Mouse (Mus musculus) layer of hippocampus, adult 18-20 months (tissue): ENCODE measurements around the gene Plagl1. TPM values are rescaled to one million over a fixed set of nuclear protein-coding genes. Genes with fewer than 3 reads are reported as not detected.
A peak's percentile ranks its signal among the peaks of the same experiment; 100 is the strongest.

ENCODE experiments used
- DNase-seq, 2 experiments: peaks; one replicate each; pipeline ENCODE4 v3.0.0; 2022; ENCODE audit warnings: low spot score in 2 of 2
- total RNA-seq, 2 experiments: library from RNA; stranded (reverse); gene quantifications; 2 replicates each; pipeline ENCODE4 v1.2.3; 2021

Plagl1 gene
- total RNA-seq, 2 experiments from 2014 or later = 26.3 to 28.2 TPM

DNA sequence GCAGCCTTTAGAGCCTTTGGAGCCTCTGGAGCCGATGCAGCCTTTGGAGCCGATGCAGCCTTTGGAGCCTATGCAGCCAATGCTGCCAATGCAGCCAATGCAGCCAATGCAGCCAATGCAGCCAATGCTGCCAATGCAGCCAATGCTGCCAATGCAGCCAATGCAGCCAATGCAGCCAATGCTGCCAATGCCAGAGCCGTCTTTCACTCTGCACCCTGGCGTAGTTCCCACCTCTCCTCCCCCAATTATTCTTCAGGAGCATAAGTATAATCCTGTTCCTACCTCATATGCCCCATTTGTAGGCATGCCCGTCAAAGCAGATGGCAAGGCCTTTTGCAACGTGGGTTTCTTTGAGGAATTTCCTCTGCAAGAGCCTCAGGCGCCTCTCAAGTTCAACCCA lies 67.6 kb downstream of the Plagl1 start:
- DNase-seq = peak in 1 of 2 experiments; percentile 31

DNA sequence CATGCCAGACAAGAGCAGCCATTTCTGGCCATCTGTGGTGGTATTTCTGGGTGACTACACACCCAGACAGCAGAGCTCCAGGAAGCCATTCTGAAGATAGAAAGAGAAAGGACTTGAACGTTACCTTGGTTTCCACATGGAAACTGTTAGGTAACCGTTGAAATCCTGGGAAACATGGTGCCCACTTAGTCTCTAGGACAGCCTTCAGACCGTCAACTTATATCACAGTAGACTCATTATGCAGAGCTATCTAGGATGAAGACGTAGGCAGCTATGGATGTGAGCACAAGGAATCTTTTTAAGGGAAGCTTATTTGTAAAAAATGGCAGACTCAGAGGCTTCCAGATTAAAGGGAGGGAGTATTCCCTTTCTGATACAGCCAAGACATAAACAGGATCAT lies 73.5 kb downstream of the Plagl1 start:
- DNase-seq = no peak

DNA sequence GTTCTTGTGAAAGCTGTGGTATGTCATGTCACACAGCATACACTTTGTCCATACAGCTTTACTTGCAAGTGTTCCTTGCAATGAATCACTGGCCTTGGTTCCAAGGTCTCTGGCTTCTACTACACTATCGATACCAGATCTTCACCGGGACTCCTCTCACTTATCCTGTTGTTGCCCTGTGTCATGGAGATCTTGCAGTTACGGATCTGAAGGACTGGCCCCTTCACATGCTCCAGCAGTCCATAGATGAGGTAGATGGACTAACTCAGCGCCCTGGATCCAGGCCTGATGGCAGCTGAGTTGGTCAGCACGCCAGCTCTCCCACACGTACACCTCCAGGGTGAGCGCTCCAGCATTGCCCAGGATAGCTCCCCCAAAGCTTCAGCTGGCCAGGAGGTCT lies 75.0 kb downstream of the Plagl1 start:
- no peak for DNase-seq

DNA sequence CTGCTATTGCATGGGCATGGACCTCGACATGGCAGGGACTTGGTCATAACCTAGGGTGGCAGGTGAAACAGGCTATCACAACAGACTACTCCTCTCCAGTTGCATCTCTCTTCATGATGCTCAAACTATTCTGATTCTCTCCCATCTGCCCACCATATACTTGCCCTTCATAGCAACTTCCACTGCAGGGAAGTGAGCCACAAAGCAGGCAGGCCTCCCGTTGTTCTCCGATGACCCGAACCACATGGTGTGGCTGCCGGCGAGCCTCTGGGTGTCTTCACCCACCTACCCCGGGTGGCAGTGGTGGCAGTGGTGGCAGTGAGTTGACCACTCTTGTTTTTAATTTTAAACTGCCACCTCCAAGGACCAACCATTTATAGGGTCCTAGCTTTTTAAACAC lies 75.4 kb downstream of the Plagl1 start:
- DNase-seq = no peak

GRCm38 (mm10) chr10:13137906-13138305 lies 77.6 kb downstream of the Plagl1 start:
- DNase-seq = no peak

- DNase-seq = no peak
Measured at GRCm38 (mm10) chr10:13140434-13140833, 80.1 kb downstream of the Plagl1 start.

GRCm38 (mm10) chr10:13150435-13150834 lies 90.1 kb downstream of the Plagl1 start:
- DNase-seq = no peak

DNA sequence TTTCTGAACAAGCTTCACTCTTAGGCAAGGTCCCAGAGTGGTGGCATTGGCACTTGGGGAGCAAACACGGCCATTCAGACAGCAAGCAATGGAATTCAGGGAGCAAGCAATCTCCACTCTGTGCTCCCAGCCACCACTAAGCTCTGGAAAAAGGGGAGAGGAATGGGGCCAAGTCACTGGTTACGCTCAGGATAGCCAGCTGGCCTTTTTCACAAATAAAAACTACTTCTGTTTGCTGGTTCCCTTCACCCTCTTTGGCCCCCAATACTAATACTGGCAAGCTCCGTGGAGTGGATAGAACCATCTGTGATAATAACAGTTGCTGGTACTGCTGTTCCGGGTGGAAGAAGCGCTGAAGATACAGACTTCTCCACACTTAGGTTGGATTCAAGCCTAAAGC lies 91.0 kb downstream of the Plagl1 start:
- peak in 1 of 2 experiments; percentile 26 for DNase-seq

DNA sequence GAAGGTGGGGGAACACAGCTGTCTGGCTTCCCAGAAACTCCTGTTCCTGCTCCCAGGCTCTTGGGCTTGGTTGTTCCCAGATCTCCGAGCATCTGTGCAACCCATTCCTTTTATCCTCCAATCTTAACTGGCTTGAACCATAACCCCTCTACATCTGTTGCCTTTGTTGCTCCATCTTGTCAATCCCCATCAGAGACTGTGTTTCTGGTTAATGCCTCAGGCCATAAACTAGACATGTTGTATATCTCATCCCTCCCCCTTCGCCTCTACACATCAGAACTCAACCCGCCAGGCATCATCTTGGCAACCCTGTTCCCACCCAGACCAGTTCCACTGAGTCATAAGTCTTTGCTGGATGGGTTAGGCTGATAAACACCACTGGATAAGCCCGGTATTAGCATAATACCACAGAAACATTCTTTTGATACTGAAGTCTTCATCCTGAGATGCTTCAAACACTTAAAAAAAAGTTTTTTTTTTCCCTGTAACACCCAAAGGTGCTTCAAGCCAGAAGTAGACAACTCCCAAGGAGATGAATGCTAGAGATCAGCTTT lies 92.6 kb downstream of the Plagl1 start:
- no peak for DNase-seq

GRCm38 (mm10) chr10:13155377-13155776 lies 95.1 kb downstream of the Plagl1 start:
- DNase-seq = no peak

- DNase-seq = no peak
Measured at GRCm38 (mm10) chr10:13160913-13161312, 100.6 kb downstream of the Plagl1 start.

DNA sequence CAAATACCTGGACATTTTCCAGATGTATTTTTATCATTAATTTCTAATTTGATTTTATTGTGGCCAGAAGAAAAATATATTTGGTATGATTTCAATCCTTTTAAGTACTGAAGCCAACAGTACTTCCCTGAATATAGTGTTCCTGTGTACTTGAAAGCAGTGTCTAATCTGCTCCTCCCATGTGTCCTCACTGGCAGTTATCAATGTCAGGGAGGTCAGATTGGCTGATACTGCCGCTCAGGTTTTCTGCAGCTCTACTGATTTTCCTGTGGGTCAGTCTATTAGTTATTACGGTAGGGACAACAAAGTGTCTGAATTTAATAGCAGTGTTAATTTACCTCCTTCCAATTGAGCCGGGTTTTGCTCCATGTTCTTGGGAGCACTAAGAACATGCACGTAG lies 101.7 kb downstream of the Plagl1 start:
- no peak for DNase-seq

- no peak for DNase-seq
Measured at GRCm38 (mm10) chr10:13168461-13168860, 108.2 kb downstream of the Plagl1 start.

DNA sequence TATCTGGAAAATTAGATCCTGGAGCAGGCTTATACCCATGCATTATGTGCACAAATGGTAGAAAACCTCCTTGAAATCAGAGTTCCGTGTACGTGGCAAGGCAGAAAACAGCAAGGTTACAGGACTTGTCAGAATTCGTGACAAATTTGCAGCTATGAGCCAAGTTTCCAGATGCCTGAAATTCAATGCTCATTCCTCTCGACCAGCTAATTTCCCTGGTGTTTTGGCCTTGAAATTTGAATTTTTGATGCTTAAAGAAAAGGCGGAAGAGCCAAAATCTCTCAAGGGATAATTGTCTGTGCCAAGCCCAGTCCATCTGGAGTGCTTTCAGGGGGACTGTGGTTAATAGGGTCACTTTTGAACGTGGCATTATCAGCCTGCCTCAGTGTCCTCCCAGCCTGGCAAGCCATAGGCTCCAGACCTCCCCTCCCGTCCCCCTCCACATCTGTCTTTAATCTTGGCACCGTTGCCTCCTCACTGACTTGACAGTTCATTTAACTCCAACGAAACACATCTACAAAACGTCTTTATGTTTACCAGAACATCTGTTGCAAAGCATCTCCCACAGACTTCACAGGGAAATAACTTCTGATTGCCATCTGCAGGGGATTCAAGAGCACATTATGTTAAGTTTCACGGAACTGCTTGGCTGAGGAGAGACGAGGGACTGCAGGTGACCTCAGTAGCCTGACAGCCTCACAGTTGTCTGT lies 110.6 kb downstream of the Plagl1 start:
- DNase-seq = peak in 1 of 2 experiments; percentile 17

GRCm38 (mm10) chr10:13171461-13171860 lies 111.2 kb downstream of the Plagl1 start:
- DNase-seq = no peak

DNA sequence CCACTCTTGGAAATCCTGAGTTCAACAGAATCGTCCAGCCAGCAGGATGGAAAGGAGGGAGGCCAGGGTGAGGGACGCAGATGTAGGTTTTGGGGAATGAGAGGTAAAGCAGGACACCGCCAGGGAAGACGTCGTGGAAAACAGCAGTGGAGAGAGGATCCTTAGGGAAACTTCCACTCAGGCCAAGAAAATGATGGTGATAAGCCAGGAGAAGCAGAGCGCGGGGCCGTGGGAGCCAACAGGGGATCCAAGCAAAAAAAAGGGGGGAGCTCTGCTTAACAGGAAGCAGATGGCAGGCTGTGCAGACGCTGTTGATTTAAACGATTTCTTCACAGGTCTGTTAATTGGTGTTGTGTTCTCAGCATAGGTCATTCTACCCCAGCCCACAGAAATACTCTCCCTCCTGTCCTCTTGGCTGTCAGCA lies 112.5 kb downstream of the Plagl1 start:
- DNase-seq = no peak

DNA sequence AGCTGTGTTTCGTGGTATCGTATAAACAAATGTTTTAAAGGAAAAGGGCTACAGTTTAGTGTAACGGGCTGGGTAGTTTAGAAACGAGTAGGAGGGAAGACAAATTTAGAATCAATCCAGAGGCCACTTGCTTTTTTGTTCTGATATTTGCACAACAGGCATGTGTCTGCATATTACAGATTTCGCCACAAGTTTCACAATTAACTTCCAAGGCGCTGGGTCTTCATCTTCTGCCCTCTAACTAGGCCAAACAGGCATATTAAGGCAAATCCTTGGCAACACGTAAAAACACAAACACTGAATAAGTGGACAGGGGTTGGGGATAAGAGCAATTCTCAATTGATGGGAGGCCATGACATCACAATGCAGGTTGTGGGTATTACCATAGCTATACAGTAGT lies 115.6 kb downstream of the Plagl1 start:
- no peak for DNase-seq

- no peak for DNase-seq
Measured at GRCm38 (mm10) chr10:13177973-13178624, 117.8 kb downstream of the Plagl1 start, which contains the start of gene Zc2hc1b. TSS of gene Zc2hc1b (minus strand) at chr10:13178023.

DNA sequence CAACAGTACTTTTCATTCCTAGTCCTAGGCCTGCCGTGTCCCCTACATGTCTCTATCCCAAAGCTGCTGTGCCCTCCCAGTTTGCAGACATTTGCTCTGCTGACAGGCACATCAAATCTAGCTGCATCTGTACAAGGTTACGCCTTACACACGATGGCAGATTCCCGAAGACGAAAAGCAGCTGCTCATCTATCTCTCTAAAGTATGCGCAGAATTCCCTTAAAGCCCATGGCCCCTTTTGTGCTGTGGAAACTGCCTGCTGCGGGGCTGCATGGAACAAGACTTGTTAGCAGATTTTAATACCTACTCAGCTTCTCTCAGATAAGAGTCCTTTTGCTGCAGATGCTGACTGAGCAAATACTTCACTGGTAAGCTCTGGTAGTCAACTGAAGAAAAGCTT lies 119.9 kb downstream of the Plagl1 start:
- no peak for DNase-seq
